Mouse (Mus musculus): ENCODE results near the gene Syn1.
A peak's percentile ranks its signal among the peaks of the same experiment; 100 is the strongest.

Gene Syn1

GRCm38 (mm10) chrX:20920844-20921364, at the start of gene Syn1:
Syn1 (minus strand) TSS chrX:20921004.
- peak; percentile 70 for DNase-seq

GRCm38 (mm10) chrX:20961477-20962378, 40.9 kb upstream of the Syn1 start, which contains the start of gene Uxt:
Uxt (minus strand) TSS chrX:20962017.
- peak; percentile 85 for DNase-seq

- DNase-seq = peak; percentile 90
Measured at GRCm38 (mm10) chrX:20950191-20950880, 29.5 kb upstream of the Syn1 start, which contains the start of gene Elk1. Elk1 (minus strand) TSS chrX:20950608.

- DNase-seq = peak; percentile 36
Measured at GRCm38 (mm10) chrX:20946055-20946454, 25.3 kb upstream of the Syn1 start.

GRCm38 (mm10) chrX:20931963-20932362, 11.2 kb upstream of the Syn1 start:
- DNase-seq = no peak

GRCm38 (mm10) chrX:20931364-20931763, 10.6 kb upstream of the Syn1 start, which contains the start of gene Cfp:
Cfp (minus strand) TSS chrX:20931555.
- no peak for DNase-seq

- DNase-seq = no peak
Measured at GRCm38 (mm10) chrX:20929859-20930258, 9.1 kb upstream of the Syn1 start.

GRCm38 (mm10) chrX:20924976-20925375, 4.2 kb upstream of the Syn1 start:
- DNase-seq = no peak

- DNase-seq = no peak
Measured at GRCm38 (mm10) chrX:20923506-20923905, 2.7 kb upstream of the Syn1 start.

GRCm38 (mm10) chrX:20921366-20921765, 562 bp upstream of the Syn1 start:
- DNase-seq = no peak

- DNase-seq = peak; percentile 3
Measured at GRCm38 (mm10) chrX:20920249-20920843, 458 bp downstream of the Syn1 start.

GRCm38 (mm10) chrX:20915075-20915474, 5.7 kb downstream of the Syn1 start:
- DNase-seq = no peak

- DNase-seq = no peak
Measured at GRCm38 (mm10) chrX:20913726-20914125, 7.1 kb downstream of the Syn1 start.

- no peak for DNase-seq
Measured at GRCm38 (mm10) chrX:20910074-20910473, 10.7 kb downstream of the Syn1 start.

- no peak for DNase-seq
Measured at GRCm38 (mm10) chrX:20875241-20875640, 45.6 kb downstream of the Syn1 start.

GRCm38 (mm10) chrX:20872928-20873500, 47.8 kb downstream of the Syn1 start:
- DNase-seq = no peak

- DNase-seq = no peak
Measured at GRCm38 (mm10) chrX:20869962-20870513, 50.8 kb downstream of the Syn1 start, which contains the start of gene Timp1. Timp1 (plus strand) TSS chrX:20870166.

GRCm38 (mm10) chrX:20869203-20869602, 51.6 kb downstream of the Syn1 start:
- DNase-seq = no peak

- no peak for DNase-seq
Measured at GRCm38 (mm10) chrX:20868091-20868490, 52.7 kb downstream of the Syn1 start.

GRCm38 (mm10) chrX:20863161-20864101, 57.4 kb downstream of the Syn1 start:
- no peak for DNase-seq

Measured in kidney, adult 11 months (tissue).